Mouse (Mus musculus) heart, adult 2 months (tissue): ENCODE measurements around the gene Rubcn.
A peak's percentile ranks its signal among the peaks of the same experiment; 100 is the strongest.

ENCODE experiments used
- CTCF ChIP-seq: fragments of 200-600 bp; IDR thresholded peaks from 2 replicates; pipeline ENCODE4 v1.8.1; 2022; ENCODE audit warnings: antibody characterized with exemption, mild to moderate bottlenecking, moderate library complexity
- EP300 ChIP-seq: fragments of 200-500 bp; IDR thresholded peaks from 2 replicates; pipeline ENCODE4 v1.6.1; 2011; ENCODE audit warnings: low read depth, low read length, control low read depth; ENCODE audit not compliant: insufficient read depth
- POLR2A ChIP-seq: fragments of 200-500 bp; IDR thresholded peaks from 2 replicates; pipeline ENCODE4 v1.6.1; 2011; ENCODE audit warnings: mild to moderate bottlenecking, low read depth, low read length, control low read depth; ENCODE audit not compliant: insufficient read depth

GRCm38 (mm10) chr16:32814539-32814938, 63.0 kb downstream of the Rubcn start:
- no peak for TF ChIP-seq CTCF
- TF ChIP-seq POLR2A = 0 out of 2 replicates have a peak, but pooled peaks have one; percentile 28
- no peak for TF ChIP-seq EP300
